In the genomic region with DNA sequence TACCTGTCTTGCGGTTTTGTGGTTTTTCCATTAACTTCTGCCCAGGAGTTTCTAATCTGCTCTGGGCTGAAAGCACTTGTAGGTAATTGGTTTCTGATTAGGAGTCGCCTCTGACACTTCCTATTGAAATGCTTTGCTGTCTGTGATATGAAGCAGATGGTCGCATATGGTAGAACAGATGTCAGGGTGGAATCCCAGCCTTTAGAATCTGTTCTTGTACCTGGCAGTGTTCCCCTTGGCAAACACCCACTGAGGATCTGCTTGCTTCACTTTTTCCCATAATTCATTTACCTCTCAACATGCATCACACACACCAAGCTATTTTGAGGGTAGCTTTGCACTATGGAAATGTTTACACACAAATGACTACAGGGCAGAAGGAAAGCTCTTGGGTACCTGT, we compare ENCODE assay signal across 8 mouse cellular contexts. TPM values are rescaled to one million over a fixed set of nuclear protein-coding genes. Genes with fewer than 3 reads are reported as not detected.
DNase-seq lines count a peak whose midpoint lies in the region; ATAC-seq and TF ChIP-seq lines count a peak whose summit lies in the region.
"Had no signal": no experiment of that assay in that cellular context is flagged by ENCODE, and none has a peak within 500 bp of the region (broad histone marks: within the 10 kb centered on the region; RNA-seq: fewer than 3 reads in every experiment).

No protein-coding gene starts in this region.

- no peaks in the 10 kb centered on the region for H3K4me1 ChIP-seq in midbrain, postnatal 0 days (ENCODE audit: insufficient read depth, low read length)
- peaks cover 16% of the 10 kb centered on the region for H3K4me1 ChIP-seq in midbrain, embryonic 13.5 days (replicated peaks)
- peaks cover 14% of the 10 kb centered on the region; the same call in 1 of the 2 replicates for H3K4me1 ChIP-seq in midbrain, embryonic 15.5 days

- H3K36me3 ChIP-seq in midbrain, postnatal 0 days (ENCODE audit: insufficient read depth, low read length), result no peaks in the 10 kb centered on the region
- H3K36me3 ChIP-seq in midbrain, embryonic 13.5 days, result no peaks in the 10 kb centered on the region
- no peaks in the 10 kb centered on the region for H3K36me3 ChIP-seq in midbrain, embryonic 15.5 days (replicated peaks)

- TF ChIP-seq CTCF in midbrain, postnatal 0 days (IDR thresholded peaks at IDR 0.05), result no peak

- H3K27ac ChIP-seq in midbrain, postnatal 0 days (ENCODE audit: low read depth, low read length), result no peak overlapping the region
- H3K27ac ChIP-seq in midbrain, embryonic 13.5 days, result no peak overlapping the region
- no peak overlapping the region for H3K27ac ChIP-seq in midbrain, embryonic 15.5 days

- H3K4me2 ChIP-seq in midbrain, postnatal 0 days (ENCODE audit: low read depth, low read length, poor library complexity, severe bottlenecking), result no peak overlapping the region
- H3K4me2 ChIP-seq in midbrain, embryonic 13.5 days (replicated peaks), result no peak overlapping the region
- H3K4me2 ChIP-seq in midbrain, embryonic 15.5 days, result no peak overlapping the region

- WGBS in midbrain, postnatal 0 days, result 52% methylated on average over 3 of the region's 3 CpGs
- WGBS in midbrain, embryonic 13.5 days, result 56% methylated on average over 3 of the region's 3 CpGs
- WGBS in midbrain, embryonic 15.5 days, result 48% methylated on average over 3 of the region's 3 CpGs

- peak; percentile 83 for DNase-seq in midbrain, postnatal 0 days (ENCODE audit: low spot score)
- peak; percentile 67 to 89 for DNase-seq in layer of hippocampus, postnatal 14 days (ENCODE audit: low spot score in 2 of 2)
- no peak for DNase-seq in urinary bladder, postnatal 10 days (ENCODE audit: low spot score)
- no peak for DNase-seq in spleen, postnatal 14 days (ENCODE audit: low spot score in 2 of 2)
- DNase-seq: gastrocnemius, postnatal 36 days had no signal

- H3K9ac ChIP-seq in midbrain, postnatal 0 days (replicated peaks; ENCODE audit: low read length, poor library complexity, severe bottlenecking), result no peak overlapping the region
- no peak overlapping the region for H3K9ac ChIP-seq in midbrain, embryonic 13.5 days (replicated peaks)
- no peak overlapping the region for H3K9ac ChIP-seq in midbrain, embryonic 15.5 days

- H3K4me3 ChIP-seq in midbrain, postnatal 0 days (ENCODE audit: low read depth, low read length), result no peak overlapping the region
- H3K4me3 ChIP-seq in midbrain, embryonic 13.5 days (replicated peaks), result no peak overlapping the region
- H3K4me3 ChIP-seq in midbrain, embryonic 15.5 days, result no peak overlapping the region

- ATAC-seq in midbrain, postnatal 0 days (ENCODE audit: low FRiP score), result no peak
- ATAC-seq in midbrain, embryonic 13.5 days, result no peak
- ATAC-seq in frontal cortex, adult (ENCODE audit: low TSS enrichment), result peak; percentile 70
- ATAC-seq in midbrain, embryonic 15.5 days (replicated peaks), result no peak

- no peaks in the 10 kb centered on the region for H3K9me3 ChIP-seq in midbrain, postnatal 0 days (ENCODE audit: low read length)
- H3K9me3 ChIP-seq in midbrain, embryonic 13.5 days, result no peaks in the 10 kb centered on the region
- H3K9me3 ChIP-seq in midbrain, embryonic 15.5 days, result no peaks in the 10 kb centered on the region

- H3K27me3 ChIP-seq in midbrain, postnatal 0 days (ENCODE audit: insufficient read depth, low read length), result no peaks in the 10 kb centered on the region
- H3K27me3 ChIP-seq in midbrain, embryonic 13.5 days, result no peaks in the 10 kb centered on the region
- H3K27me3 ChIP-seq in midbrain, embryonic 15.5 days (replicated peaks), result no peaks in the 10 kb centered on the region

RNA-seq across cellular contexts. Expression of gene Pard3, which starts 44.2 kb away (rescaled TPM):
- 28.8 and 29.7 TPM in 2 replicates for total RNA-seq in midbrain, postnatal 0 days (2014; rRNA removed)
- 10.2 and 11.9 TPM in 2 replicates for polyA plus RNA-seq in midbrain, postnatal 0 days (2015; fragmentation: Nextera tagmentation; extraction: Ambion mirVana)
- polyA plus RNA-seq in midbrain, embryonic 13.5 days (2015; fragmentation: Nextera tagmentation; extraction: Ambion mirVana), result 20.0 and 22.8 TPM in 2 replicates
- 10 to 100 TPM; 26.0 to 28.4 TPM for total RNA-seq in layer of hippocampus, postnatal 14 days (2021)
- 20.1 and 21.6 TPM in 2 replicates for polyA plus RNA-seq in midbrain, embryonic 15.5 days (2015; fragmentation: Nextera tagmentation; extraction: Ambion mirVana)

Comparison
In these comparisons a context has a peak if more than half of its experiments do, and no peak if none do; other contexts are left out.
1. DNase-seq: peak in midbrain, postnatal 0 days (single experiment) and layer of hippocampus, postnatal 14 days (2 of 2); none in urinary bladder, postnatal 10 days (single experiment) and spleen, postnatal 14 days (0 of 2).